Mouse (Mus musculus) MEL (cell line): ENCODE measurements around the gene Cyfip2. TPM values are rescaled to one million over a fixed set of nuclear protein-coding genes. Genes with fewer than 3 reads are reported as not detected.

ENCODE experiments used
- DNase-seq: peaks from one replicate; pipeline ENCODE4 v3.0.0; 2011; ENCODE audit warnings: low read depth, low spot score
- H3K27ac ChIP-seq: 2 replicates; pipeline ENCODE4 v1.5.1; 2012; ENCODE audit warnings: low read depth, mild to moderate bottlenecking, control low read depth, low read length, moderate library complexity; ENCODE audit not compliant: control insufficient read depth
- H3K27me3 ChIP-seq, 2 experiments: fragments of 150-350 bp in 1 of 2; sonication (generic) in 1 of 2; 2 replicates each; pipeline ENCODE4 v1.6.1; 2012; ENCODE audit warnings: low read length in 2 of 2, mild to moderate bottlenecking in 2 of 2, improper control_type of control experiment in 1 of 2, moderate library complexity in 1 of 2; ENCODE audit not compliant: insufficient read depth in 2 of 2, control insufficient read depth in 1 of 2
- H3K36me3 ChIP-seq, 2 experiments: 2 replicates each; pipeline ENCODE4 v1.6.1; 2012 to 2014; ENCODE audit warnings: low read length in 2 of 2, improper control_type of control experiment in 1 of 2, inconsistent platforms in 1 of 2, mild to moderate bottlenecking in 1 of 2; ENCODE audit not compliant: insufficient read depth in 2 of 2, control insufficient read depth in 1 of 2
- H3K4me1 ChIP-seq, 2 experiments: fragments of 150-350 bp in 1 of 2; sonication (generic) in 1 of 2; 2 replicates each; pipeline ENCODE4 v1.6.1; 2012; ENCODE audit warnings: low read length in 2 of 2, improper control_type of control experiment in 1 of 2, mild to moderate bottlenecking in 1 of 2; ENCODE audit not compliant: insufficient read depth in 2 of 2, control insufficient read depth in 1 of 2
- H3K4me3 ChIP-seq, 2 experiments: fragments of 150-350 bp in 1 of 2; sonication (generic) in 1 of 2; 2 replicates each; pipeline ENCODE4 v1.5.1; 2012; ENCODE audit warnings: low read depth in 2 of 2, low read length in 2 of 2, mild to moderate bottlenecking in 2 of 2, moderate library complexity in 2 of 2, control low read depth in 1 of 2, improper control_type of control experiment in 1 of 2; ENCODE audit not compliant: control insufficient read depth in 1 of 2, insufficient read depth in 1 of 2
- H3K79me2 ChIP-seq: 2 replicates; pipeline ENCODE4 v1.6.1; 2012; ENCODE audit warnings: mild to moderate bottlenecking, low read length, moderate library complexity; ENCODE audit not compliant: control insufficient read depth, poor library complexity, insufficient read depth
- H3K9ac ChIP-seq: 2 replicates; pipeline ENCODE4 v1.6.1; 2012; ENCODE audit warnings: low read depth, mild to moderate bottlenecking, control low read depth, low read length, moderate library complexity; ENCODE audit not compliant: control insufficient read depth, poor library complexity, severe bottlenecking
- H3K9me3 ChIP-seq: fragments of 150-350 bp; sonication (generic); replicated peaks from 2 replicates; pipeline ENCODE4 v1.6.1; 2012; ENCODE audit warnings: mild to moderate bottlenecking, low read length, improper control_type of control experiment, moderate library complexity; ENCODE audit not compliant: insufficient read depth
- CHD2 ChIP-seq: IDR thresholded peaks from 2 replicates; pipeline ENCODE4 v1.6.1; 2011; ENCODE audit warnings: low read length, improper control_type of control experiment
- CTCF ChIP-seq, 3 experiments: IDR thresholded peaks in 2 of 3; conservative IDR thresholded peaks in 1 of 3; 2 replicates each; pipeline ENCODE4 v1.5.1; 2011 to 2012; ENCODE audit warnings: low read length in 3 of 3, low read depth in 2 of 3, mild to moderate bottlenecking in 2 of 3, improper control_type of control experiment in 1 of 3, inconsistent platforms in 1 of 3, mixed read lengths in 1 of 3, moderate library complexity in 1 of 3; ENCODE audit not compliant: control insufficient read depth in 1 of 3, insufficient read depth in 1 of 3, poor library complexity in 1 of 3, severe bottlenecking in 1 of 3
- E2F4 ChIP-seq: IDR thresholded peaks from 2 replicates; pipeline ENCODE4 v1.6.1; 2011; ENCODE audit warnings: low read depth, low read length, improper control_type of control experiment, borderline replicate concordance
- EP300 ChIP-seq, 2 experiments: IDR thresholded peaks; 2 replicates each; pipeline ENCODE4 v1.6.1; 2011; ENCODE audit warnings: improper control_type of control experiment in 2 of 2, low read length in 2 of 2, low read depth in 1 of 2, mild to moderate bottlenecking in 1 of 2
- ETS1 ChIP-seq: IDR thresholded peaks from 2 replicates; pipeline ENCODE4 v1.6.1; 2012; ENCODE audit warnings: low read depth, mild to moderate bottlenecking, inconsistent platforms, low read length, improper control_type of control experiment, moderate library complexity
- MEF2A ChIP-seq: IDR thresholded peaks from 2 replicates; pipeline ENCODE4 v1.6.1; 2014; ENCODE audit warnings: low read depth, mild to moderate bottlenecking, inconsistent platforms, low read length, improper control_type of control experiment; ENCODE audit not compliant: poor library complexity, insufficient replicate concordance, severe bottlenecking; ENCODE audit errors: extremely low read depth
- MYB ChIP-seq: IDR thresholded peaks from 2 replicates; pipeline ENCODE4 v1.6.1; 2011; ENCODE audit warnings: mild to moderate bottlenecking, low read depth, low read length, improper control_type of control experiment
- NELFE ChIP-seq: IDR thresholded peaks from 2 replicates; pipeline ENCODE4 v1.6.1; 2011; ENCODE audit warnings: low read depth, low read length, improper control_type of control experiment
- POLR2A ChIP-seq, 2 experiments: IDR thresholded peaks; 2 replicates each; pipeline ENCODE4 v1.6.1; 2011 to 2012; ENCODE audit warnings: low read length in 2 of 2, mild to moderate bottlenecking in 2 of 2, control low read depth in 1 of 2, improper control_type of control experiment in 1 of 2, low read depth in 1 of 2, moderate library complexity in 1 of 2; ENCODE audit not compliant: control insufficient read depth in 1 of 2, insufficient read depth in 1 of 2, poor library complexity in 1 of 2
- POLR2AphosphoS2 ChIP-seq: IDR thresholded peaks from 2 replicates; pipeline ENCODE4 v1.6.1; 2011; ENCODE audit warnings: low read length, improper control_type of control experiment
- POLR2AphosphoS5 ChIP-seq: IDR thresholded peaks from 2 replicates; pipeline ENCODE4 v1.6.1; 2012; ENCODE audit warnings: low read depth, borderline replicate concordance, mild to moderate bottlenecking, inconsistent platforms, low read length, moderate library complexity, mixed read lengths
- RAD21 ChIP-seq: IDR thresholded peaks from 2 replicates; pipeline ENCODE4 v1.6.1; 2011; ENCODE audit warnings: mild to moderate bottlenecking, low read depth, low read length, improper control_type of control experiment
- SIN3A ChIP-seq: IDR thresholded peaks from 2 replicates; pipeline ENCODE4 v1.6.1; 2012; ENCODE audit warnings: low read length, improper control_type of control experiment, inconsistent platforms
- SMC3 ChIP-seq: IDR thresholded peaks from 2 replicates; pipeline ENCODE4 v1.6.1; 2011; ENCODE audit warnings: low read depth, low read length, improper control_type of control experiment
- TBP ChIP-seq: IDR thresholded peaks from 2 replicates; pipeline ENCODE4 v1.8.0; 2011; ENCODE audit warnings: low read depth, low read length, improper control_type of control experiment
- UBTF ChIP-seq: IDR thresholded peaks from 2 replicates; pipeline ENCODE4 v1.6.1; 2012; ENCODE audit warnings: low read depth, mild to moderate bottlenecking, inconsistent platforms, low read length, improper control_type of control experiment, moderate library complexity, borderline replicate concordance; ENCODE audit not compliant: insufficient read depth
- USF1 ChIP-seq: IDR thresholded peaks from 2 replicates; pipeline ENCODE4 v1.6.1; 2014; ENCODE audit warnings: low read depth, mild to moderate bottlenecking, inconsistent platforms, low read length, improper control_type of control experiment, moderate library complexity
- ZC3H11A ChIP-seq: IDR thresholded peaks from 2 replicates; pipeline ENCODE4 v1.6.1; 2012; ENCODE audit warnings: low read depth, mild to moderate bottlenecking, inconsistent platforms, low read length, improper control_type of control experiment
- polyA plus RNA-seq, 2 experiments: library from polyadenylated mRNA; stranded (reverse) in 1 of 2; unstranded in 1 of 2; fragments of >175 nt in 1 of 2; fragments of >200 nt in 1 of 2; gene quantifications; 2 replicates each; pipeline versions ENCODE4 v1.2.1 to v1.2.4; 2012; ENCODE audit warnings: low replicate concordance in 2 of 2, low read depth in 1 of 2; ENCODE audit not compliant: insufficient read length in 2 of 2, insufficient read depth in 1 of 2, missing spikeins in 1 of 2
- total RNA-seq: library from RNA; depleted of rRNA; stranded (reverse); fragments of 300-350 nt; gene quantifications from 2 replicates; pipeline ENCODE4 v1.2.3, GENCODE M21; 2012

Gene Cyfip2
- total and polyA plus RNA-seq, 3 experiments = 9.9 to 31.8 (median 18.9) TPM

DNA sequence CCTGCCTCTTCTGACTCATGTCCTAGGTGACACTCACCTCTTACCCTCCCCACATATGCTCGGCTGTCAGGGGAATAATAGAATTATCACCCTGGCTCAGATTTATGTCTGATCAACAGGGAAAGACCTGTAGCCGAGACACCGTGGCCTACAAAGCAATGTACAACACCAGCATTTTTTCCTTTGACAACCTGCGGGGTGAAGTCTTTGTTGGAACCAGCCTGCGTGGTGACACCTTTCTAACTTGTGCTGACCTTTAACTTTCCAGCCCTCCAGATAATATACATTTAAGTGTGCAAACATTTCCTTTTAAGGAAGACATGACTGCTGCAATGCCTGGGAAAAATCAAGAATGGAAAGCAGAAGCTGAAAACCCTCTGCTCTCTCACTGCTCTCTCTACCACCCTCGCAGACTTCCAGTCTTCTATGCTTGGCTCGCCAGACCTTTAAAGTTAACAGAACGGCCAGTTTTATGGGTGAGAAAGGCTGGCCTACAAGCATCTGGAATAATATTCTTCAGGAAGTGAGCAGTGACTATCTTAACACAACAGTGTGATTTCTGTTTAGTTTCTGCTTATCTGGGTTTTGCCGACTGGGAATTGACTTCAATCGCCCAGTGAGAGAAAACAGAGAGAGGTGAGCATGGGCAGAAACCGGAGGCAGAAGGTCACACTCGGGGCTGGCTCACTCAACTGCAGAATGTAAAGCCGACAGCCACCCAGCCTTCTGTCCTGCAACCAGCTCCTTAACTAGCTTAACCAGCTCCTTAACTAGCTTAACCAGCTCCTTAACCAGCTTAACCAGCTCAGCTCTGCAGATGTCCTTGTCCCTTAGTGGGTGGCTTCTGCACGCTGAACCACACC is 98.1 kb downstream of the Cyfip2 start:
- no peaks in the 10 kb centered on the region for H3K27me3 ChIP-seq
- no peak for TF ChIP-seq MYB
- TF ChIP-seq CHD2 = no peak
- TF ChIP-seq CTCF (IDR thresholded peaks at IDR 0.05 in 2 of 3, conservative IDR thresholded peaks at IDR 0.05 in 1 of 3; ENCODE audit: control insufficient read depth in 1 of 3, insufficient read depth in 1 of 3, low read depth in 2 of 3, low read length in 3 of 3, poor library complexity in 1 of 3, severe bottlenecking in 1 of 3) = no peak
- TF ChIP-seq RAD21 = no peak
- no peak for TF ChIP-seq ETS1
- no peak for TF ChIP-seq ZC3H11A
- no peak for TF ChIP-seq MEF2A
- no peak for TF ChIP-seq EP300 (IDR thresholded peaks at IDR 0.05; ENCODE audit: low read depth in 1 of 2, low read length in 2 of 2)
- no peak for TF ChIP-seq UBTF
- TF ChIP-seq USF1 = no peak
- TF ChIP-seq POLR2A (IDR thresholded peaks at IDR 0.05; ENCODE audit: control insufficient read depth in 1 of 2, insufficient read depth in 1 of 2, low read depth in 1 of 2, low read length in 2 of 2, poor library complexity in 1 of 2) = no peak
- no peak for TF ChIP-seq TBP
- no peak for TF ChIP-seq POLR2AphosphoS5
- no peak for TF ChIP-seq NELFE
- TF ChIP-seq, all 39 proteins: peak for 0
- Histone ChIP-seq H3K4me3 (no peak overlapping the region), H3K36me3 (no peaks in the 10 kb centered on the region), H3K27ac (no peak overlapping the region), H3K4me1 (no peaks in the 10 kb centered on the region), H3K9me3 (no peaks in the 10 kb centered on the region), H3K79me2 (no peaks in the 10 kb centered on the region), H3K9ac (no peak overlapping the region)
- DNase-seq = no peak

DNA sequence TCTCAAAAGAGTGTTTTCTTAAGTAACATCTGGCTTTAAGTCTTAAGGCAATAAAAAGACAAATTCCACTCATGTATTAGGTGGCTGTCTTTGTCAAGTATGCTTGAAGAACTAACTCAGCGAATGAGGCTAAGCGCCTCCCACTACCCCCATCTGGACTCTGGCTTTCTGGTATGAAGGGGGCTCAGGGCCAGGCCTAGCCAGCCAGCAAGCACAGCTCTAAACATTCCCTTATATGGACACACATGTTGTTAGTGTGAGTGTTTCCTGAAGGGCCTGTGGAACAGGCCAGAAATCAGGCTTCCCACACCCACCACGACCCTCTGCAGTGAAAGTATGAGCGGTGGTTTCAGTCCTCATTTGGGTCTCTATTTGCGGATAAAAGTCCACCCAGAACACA is 98.8 kb downstream of the Cyfip2 start:
- Histone ChIP-seq H3K9ac (no peak overlapping the region), H3K79me2 (no peaks in the 10 kb centered on the region), H3K36me3 (no peaks in the 10 kb centered on the region), H3K4me3 (no peak overlapping the region)
- DNase-seq = no peak
- TF ChIP-seq USF1 = no peak
- no peak for TF ChIP-seq POLR2A (IDR thresholded peaks at IDR 0.05; ENCODE audit: control insufficient read depth in 1 of 2, insufficient read depth in 1 of 2, low read depth in 1 of 2, low read length in 2 of 2, poor library complexity in 1 of 2)
- no peak for TF ChIP-seq EP300 (IDR thresholded peaks at IDR 0.05; ENCODE audit: low read depth in 1 of 2, low read length in 2 of 2)
- no peak for TF ChIP-seq SIN3A
- TF ChIP-seq E2F4 = no peak
- no peak for TF ChIP-seq POLR2AphosphoS2
- TF ChIP-seq CHD2 = no peak
- TF ChIP-seq NELFE = no peak
- TF ChIP-seq ETS1 = no peak
- no peak for TF ChIP-seq CTCF (IDR thresholded peaks at IDR 0.05 in 2 of 3, conservative IDR thresholded peaks at IDR 0.05 in 1 of 3; ENCODE audit: control insufficient read depth in 1 of 3, insufficient read depth in 1 of 3, low read depth in 2 of 3, low read length in 3 of 3, poor library complexity in 1 of 3, severe bottlenecking in 1 of 3)
- no peak for TF ChIP-seq MYB
- no peak for TF ChIP-seq SMC3
- no peak for TF ChIP-seq MEF2A
- TF ChIP-seq, all 39 proteins: peak for 0
- H3K27me3 ChIP-seq = no peaks in the 10 kb centered on the region
- H3K9me3 ChIP-seq = no peaks in the 10 kb centered on the region
- H3K4me1 ChIP-seq = no peaks in the 10 kb centered on the region
- no peak overlapping the region for H3K27ac ChIP-seq
